Mouse (Mus musculus): ENCODE measurements around the gene Crybb1. TPM values are rescaled to one million over a fixed set of nuclear protein-coding genes. Genes with fewer than 3 reads are reported as not detected.

The Crybb1 gene
- polyA plus RNA-seq, 1 experiment: 0.06 TPM

DNA sequence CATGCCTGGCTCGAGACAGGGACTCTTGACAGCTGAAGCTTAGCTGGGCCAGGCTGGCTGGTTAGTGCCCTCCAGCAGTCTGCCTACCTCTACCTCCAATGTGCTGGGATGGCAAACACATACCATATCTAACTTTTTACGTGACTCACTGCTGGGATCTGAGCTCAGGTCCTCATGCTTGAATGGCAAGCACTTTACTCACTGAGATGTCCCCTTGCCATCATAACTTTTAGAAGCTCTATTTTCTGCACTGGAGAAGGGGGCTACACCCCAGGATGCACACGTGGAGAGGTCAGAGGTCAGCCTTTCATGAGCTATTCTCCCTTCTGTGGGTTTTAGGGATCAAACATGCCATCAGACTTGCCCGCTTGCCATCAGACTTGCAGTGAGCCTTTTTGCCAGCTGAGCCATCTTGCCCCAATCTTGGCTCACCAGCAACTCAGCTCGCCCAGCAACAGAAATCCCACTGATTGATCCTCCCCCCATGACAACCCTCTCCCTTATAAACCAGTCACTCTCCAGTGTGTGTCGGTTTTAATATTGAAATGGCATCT is 42.8 kb upstream of the Crybb1 start:
- H3K36me3 ChIP-seq (ENCODE audit: control insufficient read depth, insufficient read depth): no peaks in the 10 kb centered on the region

DNA sequence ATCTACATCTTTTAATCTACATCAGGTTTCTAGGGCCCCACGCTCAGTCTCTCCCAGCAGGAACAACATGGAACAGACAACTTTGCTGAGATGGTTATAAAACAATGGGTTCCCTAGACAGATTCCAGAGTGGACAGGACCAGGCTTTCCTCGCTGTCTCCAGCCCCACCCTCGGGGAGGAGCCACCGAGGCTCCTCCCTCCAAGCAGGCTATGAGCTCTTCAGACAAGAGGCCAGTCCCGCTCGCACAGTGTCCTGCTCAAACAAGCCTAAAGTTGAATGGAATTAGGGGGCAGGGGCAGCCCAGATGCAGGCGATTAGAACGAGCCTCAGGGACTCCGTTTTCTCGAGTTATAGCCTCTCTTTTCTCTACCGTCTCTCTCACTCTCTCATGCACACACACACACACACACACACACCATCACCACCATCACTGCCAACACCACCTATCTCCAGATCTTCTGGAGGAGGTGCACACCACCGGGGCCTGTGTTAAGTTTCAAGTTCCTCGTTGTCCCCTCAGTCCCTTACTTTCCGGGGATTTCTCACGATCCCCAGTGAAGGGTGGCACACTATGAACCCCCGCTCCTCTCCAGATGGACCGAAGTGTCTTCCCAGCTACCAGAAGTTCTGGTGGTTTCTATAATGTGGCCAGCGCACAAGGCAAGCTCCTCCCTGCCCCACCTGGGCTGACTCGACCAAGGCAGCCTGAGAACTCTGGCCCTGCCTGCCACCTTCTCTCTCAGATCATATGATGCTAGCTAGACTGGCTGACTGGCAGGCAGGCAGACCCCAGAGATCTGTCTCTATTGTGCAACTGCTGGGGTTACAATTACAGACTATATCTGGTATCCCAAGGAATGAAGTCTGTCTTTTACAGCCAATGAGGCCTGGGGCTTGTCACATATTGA is 42.0 kb upstream of the Crybb1 start:
- Histone ChIP-seq H3K4me3 (ENCODE audit: insufficient read depth, poor library complexity, severe bottlenecking) (no peak overlapping the region), H3K27me3 (ENCODE audit: control insufficient read depth, insufficient read depth, insufficient read length) (peaks cover 4% of the 10 kb centered on the region), H3K79me3 (ENCODE audit: low read depth) (no peaks in the 10 kb centered on the region), H3ac (ENCODE audit: control insufficient read depth, insufficient read length, low read depth) (no peak overlapping the region), H3K36me3 (ENCODE audit: control insufficient read depth, insufficient read depth) (no peaks in the 10 kb centered on the region), H3K79me2 (ENCODE audit: control insufficient read depth, insufficient read depth) (no peaks in the 10 kb centered on the region)
- no peak for TF ChIP-seq CEBPB (IDR thresholded peaks at IDR 0.05; ENCODE audit: low read depth)
- no peak for TF ChIP-seq FOSL1 (IDR thresholded peaks at IDR 0.05; ENCODE audit: insufficient read depth, low read length, poor library complexity, severe bottlenecking)
- no peak for TF ChIP-seq USF1 (IDR thresholded peaks at IDR 0.05; ENCODE audit: low read depth)
- TF ChIP-seq MYOD1 (IDR thresholded peaks at IDR 0.05; ENCODE audit: control insufficient read depth, insufficient read length, low read depth): no peak
- no peak for TF ChIP-seq MYOG (IDR thresholded peaks at IDR 0.05; ENCODE audit: control insufficient read depth, extremely low read depth, insufficient read length)
- no peak for TF ChIP-seq CTCF (IDR thresholded peaks at IDR 0.05; ENCODE audit: control insufficient read depth, insufficient read depth, insufficient read length)
- TF ChIP-seq MAX (IDR thresholded peaks at IDR 0.05): no peak

More for the DNA sequence above, 42.8 kb upstream of the Crybb1 start:
- Histone ChIP-seq H3K27me3 (ENCODE audit: control insufficient read depth, insufficient read depth, insufficient read length) (peaks cover 4% of the 10 kb centered on the region), H3K79me3 (ENCODE audit: low read depth) (no peaks in the 10 kb centered on the region), H3ac (ENCODE audit: control insufficient read depth, insufficient read length, low read depth) (no peak overlapping the region), H3K4me3 (ENCODE audit: insufficient read depth, poor library complexity, severe bottlenecking) (no peak overlapping the region), H3K79me2 (ENCODE audit: control insufficient read depth, insufficient read depth) (no peaks in the 10 kb centered on the region)
- no peak for TF ChIP-seq USF1 (IDR thresholded peaks at IDR 0.05; ENCODE audit: low read depth)
- no peak for TF ChIP-seq CEBPB (IDR thresholded peaks at IDR 0.05; ENCODE audit: low read depth)
- TF ChIP-seq MYOG (IDR thresholded peaks at IDR 0.05; ENCODE audit: control insufficient read depth, extremely low read depth, insufficient read length): no peak
- no peak for TF ChIP-seq MYOD1 (IDR thresholded peaks at IDR 0.05; ENCODE audit: control insufficient read depth, insufficient read length, low read depth)
- no peak for TF ChIP-seq FOSL1 (IDR thresholded peaks at IDR 0.05; ENCODE audit: insufficient read depth, low read length, poor library complexity, severe bottlenecking)
- TF ChIP-seq MAX (IDR thresholded peaks at IDR 0.05): no peak

DNA sequence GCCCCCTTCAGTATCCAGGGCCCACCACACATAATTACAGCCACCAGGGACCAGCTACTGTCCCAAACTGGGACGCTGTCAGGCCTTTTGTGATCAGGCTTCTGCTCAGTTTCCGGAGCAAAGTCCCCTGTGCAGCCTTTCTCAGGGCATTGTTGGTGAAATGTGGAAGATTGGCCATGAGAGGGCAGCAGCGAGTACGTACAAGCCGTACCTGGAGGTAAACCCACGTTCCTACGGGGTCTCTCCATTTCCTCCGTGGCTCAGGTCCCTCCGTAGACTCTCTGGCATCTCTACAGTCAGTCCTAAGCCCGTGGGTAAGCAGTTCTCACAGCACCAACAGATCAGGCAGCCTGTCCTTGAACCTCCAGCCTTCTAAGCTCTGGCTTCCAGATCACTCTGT is 41.2 kb upstream of the Crybb1 start:
- no peaks in the 10 kb centered on the region for H3K79me2 ChIP-seq (ENCODE audit: control insufficient read depth, insufficient read depth)
- no peak overlapping the region for H3ac ChIP-seq (ENCODE audit: control insufficient read depth, insufficient read length, low read depth)
- H3K27me3 ChIP-seq (ENCODE audit: control insufficient read depth, insufficient read depth, insufficient read length): peaks cover 4% of the 10 kb centered on the region
- TF ChIP-seq CTCF (IDR thresholded peaks at IDR 0.05; ENCODE audit: control insufficient read depth, insufficient read depth, insufficient read length) (peak; percentile 61), MYOD1 (IDR thresholded peaks at IDR 0.05; ENCODE audit: control insufficient read depth, insufficient read length, low read depth) (no peak)
- no peaks in the 10 kb centered on the region for H3K79me3 ChIP-seq (ENCODE audit: low read depth)
- H3K36me3 ChIP-seq (ENCODE audit: control insufficient read depth, insufficient read depth): no peaks in the 10 kb centered on the region
- H3K4me3 ChIP-seq (ENCODE audit: insufficient read depth, poor library complexity, severe bottlenecking): no peak overlapping the region

DNA sequence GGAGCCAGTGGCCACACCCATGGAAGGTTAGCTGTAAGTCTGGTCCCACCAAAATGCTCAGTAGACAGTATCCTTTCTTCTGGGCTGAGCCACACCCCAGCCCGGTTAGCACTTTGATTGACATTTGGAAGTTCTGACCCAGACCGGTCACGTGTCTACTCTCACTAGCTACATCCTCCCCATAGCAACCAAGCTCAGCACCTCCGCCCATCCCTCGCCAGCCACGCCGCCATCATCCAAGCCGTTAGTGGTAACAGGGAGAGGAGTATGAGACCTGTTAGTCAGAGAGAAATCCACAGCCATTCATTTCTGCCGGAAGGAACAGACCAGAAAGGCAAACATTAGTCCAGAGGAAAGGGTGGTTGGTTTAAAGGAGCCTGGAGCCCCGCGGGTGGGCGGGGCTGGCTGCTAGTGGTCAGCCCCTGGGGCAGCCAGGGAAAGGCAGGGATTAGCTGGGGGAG is 40.3 kb upstream of the Crybb1 start:
- TF ChIP-seq MAX (IDR thresholded peaks at IDR 0.05) (no peak), MYOG (IDR thresholded peaks at IDR 0.05; ENCODE audit: control insufficient read depth, extremely low read depth, insufficient read length) (no peak), MYOD1 (IDR thresholded peaks at IDR 0.05; ENCODE audit: control insufficient read depth, insufficient read length, low read depth) (no peak), FOSL1 (IDR thresholded peaks at IDR 0.05; ENCODE audit: insufficient read depth, low read length, poor library complexity, severe bottlenecking) (no peak), CTCF (IDR thresholded peaks at IDR 0.05; ENCODE audit: control insufficient read depth, insufficient read depth, insufficient read length) (no peak), USF1 (IDR thresholded peaks at IDR 0.05; ENCODE audit: low read depth) (no peak)
- H3K79me2 ChIP-seq (ENCODE audit: control insufficient read depth, insufficient read depth): no peaks in the 10 kb centered on the region
- no peaks in the 10 kb centered on the region for H3K36me3 ChIP-seq (ENCODE audit: control insufficient read depth, insufficient read depth)
- no peak overlapping the region for H3ac ChIP-seq (ENCODE audit: control insufficient read depth, insufficient read length, low read depth)
- peaks cover 4% of the 10 kb centered on the region for H3K27me3 ChIP-seq (ENCODE audit: control insufficient read depth, insufficient read depth, insufficient read length)
- H3K79me3 ChIP-seq (ENCODE audit: low read depth): no peaks in the 10 kb centered on the region
- H3K4me3 ChIP-seq (ENCODE audit: insufficient read depth, poor library complexity, severe bottlenecking): no peak overlapping the region

DNA sequence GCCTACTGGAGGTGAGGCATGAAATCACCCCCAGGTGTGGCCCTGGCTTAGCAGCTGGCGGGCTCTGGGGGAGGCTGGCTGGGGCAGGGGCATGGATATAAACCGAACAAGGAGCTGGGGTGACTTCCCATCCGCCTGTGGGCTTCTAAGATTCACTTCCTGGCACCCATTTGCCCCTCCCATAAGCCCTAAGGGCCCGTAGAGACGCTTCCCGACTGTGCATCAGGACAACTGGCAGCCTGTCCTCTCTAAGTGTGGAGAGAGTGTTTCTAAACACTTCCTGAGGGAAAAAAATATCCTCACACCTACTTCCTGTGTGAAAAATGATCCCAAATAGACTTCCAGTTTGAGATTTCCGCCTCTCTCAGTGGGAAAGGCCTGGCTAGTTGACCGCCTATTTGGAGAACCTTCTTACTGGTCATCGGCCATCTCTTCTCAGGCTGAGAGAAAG is 39.8 kb upstream of the Crybb1 start:
- H3K79me3 ChIP-seq (ENCODE audit: low read depth): no peaks in the 10 kb centered on the region
- no peak overlapping the region for H3ac ChIP-seq (ENCODE audit: control insufficient read depth, insufficient read length, low read depth)
- peaks cover 4% of the 10 kb centered on the region for H3K27me3 ChIP-seq (ENCODE audit: control insufficient read depth, insufficient read depth, insufficient read length)
- no peaks in the 10 kb centered on the region for H3K36me3 ChIP-seq (ENCODE audit: control insufficient read depth, insufficient read depth)
- no peak for TF ChIP-seq MYOG (IDR thresholded peaks at IDR 0.05; ENCODE audit: control insufficient read depth, extremely low read depth, insufficient read length)
- no peak for TF ChIP-seq USF1 (IDR thresholded peaks at IDR 0.05; ENCODE audit: low read depth)
- no peak for TF ChIP-seq CEBPB (IDR thresholded peaks at IDR 0.05; ENCODE audit: low read depth)
- TF ChIP-seq CTCF (IDR thresholded peaks at IDR 0.05; ENCODE audit: control insufficient read depth, insufficient read depth, insufficient read length): no peak
- no peaks in the 10 kb centered on the region for H3K79me2 ChIP-seq (ENCODE audit: control insufficient read depth, insufficient read depth)
- no peak overlapping the region for H3K4me3 ChIP-seq (ENCODE audit: insufficient read depth, poor library complexity, severe bottlenecking)

Measured in C2C12 (cell line).